Mouse (Mus musculus) liver, postnatal 0 days (tissue): ENCODE results near the gene Cwc22.

Source experiments
- CTCF ChIP-seq: sonication (generic); IDR thresholded peaks from 2 replicates; pipeline ENCODE4 v1.5.1; 2016; ENCODE audit warnings: antibody characterized with exemption, low read depth
- EP300 ChIP-seq: IDR thresholded peaks from 2 replicates; pipeline ENCODE4 v1.6.1; 2016; ENCODE audit warnings: antibody characterized with exemption, low read depth, mild to moderate bottlenecking

DNA sequence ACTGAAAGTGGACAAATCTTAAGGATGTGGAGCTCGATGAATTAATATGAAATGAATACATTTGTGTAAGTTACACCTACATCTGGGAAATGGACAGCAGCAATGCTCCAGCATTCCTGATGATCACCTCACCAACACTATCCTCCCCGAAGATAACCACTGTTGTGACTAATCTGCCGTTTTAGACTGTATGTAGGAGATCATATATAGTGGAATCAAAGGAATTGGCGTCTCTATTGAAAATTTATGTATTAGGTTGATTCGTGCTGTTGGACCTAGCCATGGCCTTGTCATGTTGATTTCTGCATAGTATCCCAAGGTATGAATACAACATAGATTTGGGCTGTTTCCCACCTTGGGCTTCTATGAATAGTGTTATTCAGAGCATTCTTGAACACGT lies 58.1 kb downstream of the Cwc22 start:
- TF ChIP-seq CTCF = no peak
- no peak for TF ChIP-seq EP300
